Mouse (Mus musculus) left cerebral cortex, adult 9 months (tissue): ENCODE data around the gene Txlng.

ENCODE experiments used
- DNase-seq, 2 experiments: peaks; one replicate each; pipeline ENCODE4 v3.0.0; 2022; ENCODE audit warnings: low spot score in 2 of 2

Gene Txlng

GRCm38 (mm10) chrX:162760115-162760942, 68.9 kb downstream of the Txlng start, which contains the start of gene Rbbp7:
TSS of gene Rbbp7 (plus strand) at chrX:162760402.
- peak; percentile 83 to 89 for DNase-seq

GRCm38 (mm10) chrX:162759251-162760114, 69.8 kb downstream of the Txlng start:
- DNase-seq: peak in 1 of 2 experiments; percentile 69

GRCm38 (mm10) chrX:162756058-162756457, 73.2 kb downstream of the Txlng start:
- no peak for DNase-seq

- DNase-seq: no peak
Observed at GRCm38 (mm10) chrX:162754314-162754713, 74.9 kb downstream of the Txlng start.

GRCm38 (mm10) chrX:162752418-162752817, 76.8 kb downstream of the Txlng start:
- no peak for DNase-seq

- no peak for DNase-seq
Observed at GRCm38 (mm10) chrX:162748696-162749420, 80.4 kb downstream of the Txlng start.

GRCm38 (mm10) chrX:162736140-162736659, 93.1 kb downstream of the Txlng start:
- peak in 1 of 2 experiments; percentile 19 for DNase-seq

- DNase-seq: peak; percentile 40 to 67
Observed at GRCm38 (mm10) chrX:162734997-162735929, 94.0 kb downstream of the Txlng start.

- DNase-seq: no peak
Observed at GRCm38 (mm10) chrX:162730031-162730430, 99.2 kb downstream of the Txlng start.
